Mouse (Mus musculus): ENCODE results near the gene Ppp1r14d.
A peak's percentile ranks its signal among the peaks of the same experiment; 100 is the strongest.

The Ppp1r14d gene

DNA sequence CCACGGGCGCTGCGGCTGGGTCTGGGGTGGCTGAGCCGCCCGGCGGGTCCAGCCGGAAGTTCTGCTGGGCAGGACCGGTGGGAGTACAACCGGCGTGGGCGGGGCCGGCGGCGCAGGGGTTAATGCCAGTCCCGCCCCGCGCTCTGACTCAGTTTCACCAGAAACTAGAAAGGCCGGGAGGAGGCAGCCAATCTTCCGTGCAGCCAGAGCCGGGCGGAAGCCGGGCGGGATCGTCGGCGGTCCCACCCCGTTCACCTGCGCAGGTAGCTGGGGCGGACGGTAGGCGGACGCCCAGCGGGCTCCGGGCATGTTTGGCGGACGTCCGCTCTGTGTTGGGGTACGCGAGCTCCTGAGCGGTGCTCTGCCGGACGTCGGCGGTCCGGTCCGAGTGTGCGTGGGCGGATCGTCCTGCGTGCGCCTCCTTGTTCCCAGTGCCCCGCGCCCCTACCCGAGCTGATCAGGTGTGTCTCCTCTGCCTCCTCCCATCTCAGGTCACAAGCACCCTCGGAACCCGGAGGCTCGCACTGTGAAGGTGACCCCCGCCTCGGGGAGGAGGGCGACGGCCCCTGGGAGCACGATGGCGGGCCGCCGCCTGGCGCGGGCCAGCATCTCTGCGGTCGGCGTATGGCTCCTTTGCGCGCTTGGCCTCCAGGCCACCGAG lies 7.6 kb upstream of the Ppp1r14d start, which contains the start of gene Spint1:
TSS of gene Spint1 (plus strand) at position 153 of the 661 bp plus-strand sequence.
- DNase-seq (ENCODE audit: low read depth, low spot score), result peak; percentile 78

DNA sequence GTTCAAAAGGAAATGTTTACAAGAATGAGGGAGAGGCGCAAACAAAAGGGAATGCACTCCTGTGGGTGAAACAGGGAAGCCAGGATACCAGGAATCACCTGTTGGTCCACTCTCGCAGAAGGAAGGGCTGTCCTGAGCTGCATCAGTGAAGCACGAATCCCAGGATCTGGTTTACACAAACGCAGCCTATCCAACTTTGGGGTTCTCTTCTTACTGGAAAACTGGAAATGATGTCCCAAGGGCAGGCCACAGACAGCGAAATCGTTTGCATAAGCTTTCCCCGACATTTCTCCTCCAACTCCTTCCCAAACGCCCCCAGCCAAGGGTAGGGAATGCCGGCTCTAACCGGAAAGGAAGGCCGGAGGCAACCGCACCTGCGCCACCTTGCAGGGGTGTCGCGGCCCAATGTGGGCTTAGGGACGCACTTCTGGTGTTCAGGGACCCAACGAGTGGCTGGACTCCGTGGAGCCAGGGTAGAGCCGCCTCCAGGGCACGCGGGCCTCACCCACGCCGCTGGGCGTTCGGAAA lies 7.0 kb upstream of the Ppp1r14d start:
- peak; percentile 91 for DNase-seq (ENCODE audit: low read depth, low spot score)

DNA sequence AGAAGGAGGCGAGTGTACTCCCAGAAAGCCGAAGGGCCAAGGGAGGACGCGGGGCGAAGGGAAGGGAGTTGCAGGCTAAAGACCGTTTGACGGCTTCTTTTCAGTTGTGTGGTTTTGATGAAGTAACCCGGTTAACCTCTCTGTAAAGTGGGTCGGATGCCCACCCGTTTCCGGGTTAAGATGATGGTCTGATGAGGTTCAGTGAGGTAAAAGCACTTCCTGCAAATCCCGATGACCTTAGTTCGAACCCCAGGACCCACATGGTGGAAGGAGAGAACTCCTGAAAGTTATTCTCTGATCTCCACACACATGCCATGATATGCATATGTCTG lies 20.6 kb downstream of the Ppp1r14d start:
- DNase-seq (ENCODE audit: low read depth, low spot score), result no peak

DNA sequence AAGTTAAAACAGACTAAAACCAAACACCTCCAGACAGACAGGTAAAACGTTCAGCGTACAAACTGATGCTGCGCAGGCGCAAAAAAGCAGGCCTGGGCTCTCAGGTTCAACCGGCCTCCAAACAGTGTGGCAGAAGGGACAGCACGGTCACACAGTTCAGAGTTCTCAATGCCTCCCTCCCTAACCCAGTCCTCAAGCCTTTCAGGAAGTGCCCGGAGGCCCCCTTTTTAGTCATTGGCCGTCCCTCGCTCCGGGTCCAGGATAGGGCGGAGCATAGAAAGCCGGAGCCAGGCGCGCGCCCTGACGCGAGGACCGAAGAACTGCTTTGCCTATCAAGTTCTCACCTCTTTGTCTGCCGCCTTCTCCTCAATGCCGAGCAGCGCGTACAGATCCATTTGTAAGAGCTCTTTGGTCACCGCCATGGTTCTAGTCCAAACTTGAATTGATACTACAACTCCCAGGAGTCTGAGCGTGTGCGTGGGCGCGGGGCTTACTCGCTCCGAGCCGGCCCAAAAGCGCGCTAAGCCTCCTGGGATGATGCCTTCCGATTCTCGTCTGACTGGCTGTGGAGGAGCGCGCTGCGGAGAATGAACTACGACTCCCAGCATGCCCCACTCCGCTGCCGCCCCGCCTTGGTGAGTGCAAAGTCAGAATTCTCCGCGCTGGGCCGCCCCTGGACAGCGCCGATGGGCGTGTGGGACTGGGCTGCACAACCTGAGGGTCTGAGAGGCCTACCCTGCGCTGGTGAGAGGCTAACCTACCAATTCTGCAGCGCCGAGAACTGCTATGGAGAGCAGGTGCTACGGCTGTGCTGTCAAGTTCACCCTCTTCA lies 21.1 kb downstream of the Ppp1r14d start, which contains the start of the genes Zfyve19 and Dnajc17:
TSS of gene Zfyve19 (plus strand) at position 274 of the 832 bp plus-strand sequence.
TSS of gene Dnajc17 (minus strand) at position 452 of the 832 bp plus-strand sequence.
- peak; percentile 98 for DNase-seq (ENCODE audit: low read depth, low spot score)

DNA sequence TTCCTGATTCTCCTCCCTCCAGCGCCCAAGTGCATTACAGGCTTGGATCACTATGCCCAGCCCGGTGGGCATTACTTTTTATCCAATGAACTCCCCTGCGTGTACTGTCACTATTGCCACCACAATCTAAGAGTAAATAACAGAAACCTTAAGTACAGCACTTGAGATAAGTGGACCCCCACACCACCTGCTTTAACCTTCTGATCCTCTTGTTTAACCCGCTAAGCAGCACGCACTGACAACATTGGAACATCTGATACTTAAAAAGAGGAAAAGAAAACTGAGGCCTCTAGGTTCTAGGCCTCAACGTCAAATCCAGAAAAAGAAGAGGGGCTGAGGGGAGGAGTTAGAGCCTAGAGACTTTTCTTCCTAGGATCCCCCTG lies 21.8 kb downstream of the Ppp1r14d start:
- DNase-seq (ENCODE audit: low read depth, low spot score), result no peak

DNA sequence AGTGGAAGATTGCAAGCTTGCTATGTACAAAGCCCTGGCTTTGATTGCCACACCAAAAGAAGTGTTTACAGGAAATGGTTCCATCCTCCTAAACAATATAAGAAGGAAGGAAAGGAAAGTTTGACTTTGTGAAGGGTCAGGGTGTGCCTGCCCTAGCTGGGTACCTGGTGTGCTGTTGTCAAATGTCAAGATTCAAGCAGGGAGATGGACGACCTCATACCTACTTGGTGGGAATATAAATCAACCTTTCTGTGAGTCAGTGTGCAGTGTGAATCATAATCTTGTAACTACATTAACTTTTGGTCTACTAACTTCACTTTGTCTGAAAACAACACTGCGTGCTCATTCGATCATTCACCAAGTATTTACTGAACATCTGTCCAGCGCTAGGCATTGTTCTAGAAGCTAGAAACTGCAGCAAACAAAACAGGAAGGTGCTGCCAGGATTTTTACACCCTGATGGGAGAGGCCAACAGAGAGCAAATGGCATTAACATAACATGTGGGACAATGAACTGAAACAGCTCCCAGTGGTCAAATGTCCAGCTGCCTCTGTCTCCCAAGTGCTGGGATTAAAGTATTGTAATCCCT lies 25.7 kb downstream of the Ppp1r14d start:
- DNase-seq (ENCODE audit: low read depth, low spot score), result peak; percentile 46

DNA sequence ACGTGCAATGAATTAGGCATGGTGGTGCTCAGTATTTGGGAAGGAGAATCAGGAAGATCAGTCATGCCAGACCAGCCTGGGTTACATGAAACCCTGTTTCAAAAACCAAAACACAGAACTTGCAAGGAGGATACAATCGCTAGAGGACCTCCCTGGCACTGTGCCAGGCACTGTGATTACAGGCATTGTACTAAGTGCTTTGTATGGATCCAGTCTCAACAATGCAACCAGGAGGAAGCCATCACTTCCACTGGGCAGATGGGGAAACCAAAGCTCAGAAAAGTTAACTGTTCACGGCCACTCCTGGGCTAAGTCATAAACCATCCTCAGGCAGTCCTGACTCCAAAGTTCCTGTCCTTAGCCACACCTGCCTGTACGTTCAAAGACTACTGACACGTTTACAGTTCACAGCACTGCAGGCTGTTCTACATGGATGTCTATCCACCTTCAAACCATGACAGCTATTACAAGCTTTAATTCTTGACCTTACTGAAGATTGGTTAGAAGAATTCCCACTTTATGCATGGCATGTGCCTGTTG lies 26.7 kb downstream of the Ppp1r14d start:
- DNase-seq (ENCODE audit: low read depth, low spot score), result no peak

DNA sequence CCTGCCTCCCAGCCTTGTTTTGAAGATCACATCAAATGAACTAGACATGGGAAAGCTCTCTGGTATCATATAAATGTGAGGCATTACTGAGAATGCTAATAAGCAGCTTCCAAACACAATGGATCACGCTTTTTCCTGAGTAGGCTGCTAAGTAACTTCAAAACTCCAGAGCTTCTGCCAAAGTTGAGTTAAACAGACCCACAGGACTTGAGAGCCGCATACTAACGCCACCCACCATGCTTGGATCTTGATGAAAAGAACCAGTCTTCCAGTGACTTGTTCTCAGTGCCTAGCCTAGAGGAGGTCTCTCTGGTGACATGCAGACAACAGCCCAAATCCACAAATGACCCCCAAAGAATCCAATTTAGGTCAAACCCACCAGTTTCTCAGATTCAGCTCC lies 30.8 kb downstream of the Ppp1r14d start:
- no peak for DNase-seq (ENCODE audit: low read depth, low spot score)

DNA sequence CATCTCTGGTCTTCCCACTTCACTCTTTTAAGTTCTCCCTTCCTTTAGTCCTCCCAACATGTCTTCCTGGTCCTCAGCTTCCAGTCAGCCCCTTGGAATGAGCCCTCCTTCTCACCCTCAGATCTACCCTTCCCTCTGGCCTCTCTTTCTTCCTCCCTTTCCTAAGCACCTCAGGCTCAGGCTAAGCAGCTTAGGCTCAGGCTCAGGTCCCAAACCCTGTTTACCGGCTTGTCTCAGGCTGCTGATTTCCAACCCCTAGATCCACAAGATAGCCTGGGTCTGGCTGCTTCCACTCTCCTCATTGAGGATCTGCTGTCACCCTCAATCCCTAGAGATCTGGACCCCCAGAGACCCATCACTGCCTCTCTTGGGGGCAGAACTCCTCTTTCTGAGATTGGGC lies 31.7 kb downstream of the Ppp1r14d start:
- no peak for DNase-seq (ENCODE audit: low read depth, low spot score)

DNA sequence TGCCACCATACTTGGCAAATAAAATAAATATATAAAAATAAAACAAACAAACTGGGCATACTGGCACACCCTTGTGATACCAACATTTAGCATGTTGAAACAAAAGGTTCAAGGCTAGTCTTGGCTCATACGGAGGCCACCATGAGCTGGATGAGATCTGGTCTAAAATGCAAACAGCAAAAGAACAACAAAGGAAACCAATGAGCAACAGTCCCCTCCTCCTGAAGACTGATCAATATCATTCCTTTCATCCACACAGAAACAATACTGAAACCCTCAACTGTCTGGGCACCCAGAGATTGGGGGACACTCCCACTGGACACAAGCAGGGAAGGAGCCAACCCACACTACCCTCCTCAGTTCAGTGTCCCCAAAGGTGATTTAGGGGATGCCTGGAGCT lies 32.2 kb downstream of the Ppp1r14d start:
- no peak for DNase-seq (ENCODE audit: low read depth, low spot score)

DNA sequence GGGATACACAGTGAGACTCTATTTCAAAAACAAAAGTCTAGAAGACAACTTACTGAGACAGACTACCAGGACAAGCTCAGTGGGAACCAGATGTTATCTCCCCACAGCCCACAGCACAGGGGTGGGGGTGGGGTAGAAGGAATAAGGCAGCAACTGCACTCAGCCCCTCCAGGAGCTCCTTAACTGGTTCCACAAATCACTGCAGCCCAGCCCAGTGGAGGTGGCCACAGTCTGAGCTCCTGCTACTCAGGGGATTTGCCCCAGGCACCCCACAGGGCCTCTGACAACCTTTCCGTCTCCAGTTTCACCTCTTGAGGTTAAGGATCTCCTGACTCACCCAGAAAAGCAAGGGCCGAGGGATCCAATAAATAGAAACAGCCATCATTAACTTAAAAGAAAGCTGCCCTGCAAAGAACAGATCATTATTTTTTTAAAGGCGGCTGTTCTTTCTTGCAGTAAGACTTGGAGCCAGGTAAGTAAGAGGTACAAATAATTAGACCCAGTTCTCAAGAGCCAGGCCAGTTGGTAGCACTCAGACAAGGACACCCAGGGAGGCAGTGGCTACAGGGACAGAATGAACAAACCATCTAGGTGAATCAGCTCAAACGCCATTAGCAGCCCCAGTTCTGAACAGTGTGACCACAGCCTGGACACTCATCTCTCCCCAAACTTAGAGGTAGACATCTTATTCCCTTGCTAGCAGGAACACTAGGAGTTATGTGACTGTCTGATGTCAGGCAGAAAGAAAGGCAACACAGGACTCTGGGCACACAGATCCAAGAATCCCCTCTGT lies 33.2 kb downstream of the Ppp1r14d start:
- no peak for DNase-seq (ENCODE audit: low read depth, low spot score)

DNA sequence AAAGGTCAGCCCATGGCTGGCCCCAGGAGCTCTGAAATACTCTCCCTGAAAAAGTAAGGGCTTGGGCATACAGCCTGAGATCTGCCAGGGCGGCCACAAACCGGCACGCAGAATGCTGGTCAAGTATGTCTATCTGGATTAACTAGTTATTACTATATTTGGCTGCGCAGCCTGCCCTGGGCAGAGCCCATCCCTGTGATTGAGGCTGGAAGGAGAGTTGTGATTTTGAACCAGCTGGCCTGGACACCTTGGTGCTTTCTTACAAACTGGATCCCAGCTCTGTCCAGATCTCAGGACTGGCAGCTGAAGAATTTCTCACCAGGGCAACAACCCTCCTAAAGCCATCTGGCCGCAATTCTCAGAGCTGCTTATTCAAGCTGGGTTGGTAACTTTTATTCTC lies 35.6 kb downstream of the Ppp1r14d start:
- no peak for DNase-seq (ENCODE audit: low read depth, low spot score)

DNA sequence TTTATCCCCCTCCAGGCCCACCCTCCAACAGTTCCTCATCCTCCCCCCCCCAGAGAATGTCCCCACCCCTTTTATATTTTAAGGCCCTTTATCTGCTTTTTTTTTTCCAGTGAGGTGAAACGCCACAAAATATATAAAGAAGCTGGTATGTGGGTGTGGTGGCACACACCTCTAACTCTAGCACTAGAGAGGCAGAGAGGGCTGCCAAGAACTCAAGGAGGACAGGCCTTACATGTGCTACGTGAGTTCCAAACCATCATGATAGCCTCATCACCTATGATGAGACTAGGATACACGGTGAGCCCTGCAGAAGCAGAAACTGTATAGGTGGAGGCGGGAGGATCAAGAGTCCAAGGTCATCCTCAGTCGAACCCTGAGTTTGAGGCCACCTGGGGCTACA lies 38.7 kb downstream of the Ppp1r14d start:
- no peak for DNase-seq (ENCODE audit: low read depth, low spot score)

DNA sequence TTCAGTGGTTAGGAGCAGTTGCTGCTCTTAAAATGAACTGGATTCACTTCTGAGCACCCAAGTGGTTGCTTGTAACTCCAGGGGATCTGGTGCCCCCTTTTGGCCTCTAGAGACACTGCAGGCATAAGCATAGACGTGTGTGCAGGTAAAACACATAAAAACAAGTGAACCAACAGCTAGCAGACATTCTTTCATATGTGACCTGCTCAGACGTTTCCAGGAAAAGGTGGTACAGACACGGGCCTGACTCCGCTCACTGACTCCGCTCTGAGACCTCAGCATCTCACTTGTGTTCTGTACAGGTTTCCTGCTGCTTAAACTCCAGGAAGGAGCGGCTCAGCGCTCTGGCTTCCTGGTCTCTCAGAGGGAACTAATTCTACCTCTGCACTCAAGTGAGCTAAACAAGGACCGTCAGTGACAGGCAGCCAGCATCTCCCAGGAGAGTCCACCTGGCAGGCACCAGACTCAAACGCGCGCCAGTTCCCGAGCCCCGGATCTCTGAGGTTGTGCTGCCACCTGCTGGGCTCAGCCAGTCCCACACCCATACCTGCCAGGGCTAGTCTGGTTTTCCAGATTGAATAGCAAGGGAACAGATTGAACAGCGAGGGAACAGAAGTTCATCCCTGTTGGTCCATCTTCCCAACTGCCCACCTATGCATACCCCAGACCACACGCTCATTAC lies 40.5 kb downstream of the Ppp1r14d start:
- DNase-seq (ENCODE audit: low read depth, low spot score), result peak; percentile 85

DNA sequence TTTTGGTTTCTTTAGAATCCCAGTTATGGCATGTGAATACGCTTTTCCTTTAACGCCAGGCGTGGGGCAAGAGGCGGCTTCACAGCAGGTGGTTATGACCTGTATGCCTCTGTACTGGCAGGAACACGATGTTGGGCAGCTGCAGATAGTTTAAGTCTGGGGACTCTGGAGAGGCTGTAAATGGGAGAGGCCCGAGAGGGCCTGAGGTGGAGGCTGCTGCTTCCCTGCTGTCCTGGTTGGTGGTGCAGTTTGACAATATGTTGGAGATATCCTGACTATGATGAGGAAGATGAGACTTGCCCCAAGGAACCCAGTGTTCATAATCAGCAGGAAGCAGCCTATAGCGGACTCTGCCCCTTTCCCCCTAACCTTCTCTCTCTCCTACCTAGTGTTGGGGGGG lies 46.8 kb downstream of the Ppp1r14d start:
- DNase-seq (ENCODE audit: low read depth, low spot score), result no peak

DNA sequence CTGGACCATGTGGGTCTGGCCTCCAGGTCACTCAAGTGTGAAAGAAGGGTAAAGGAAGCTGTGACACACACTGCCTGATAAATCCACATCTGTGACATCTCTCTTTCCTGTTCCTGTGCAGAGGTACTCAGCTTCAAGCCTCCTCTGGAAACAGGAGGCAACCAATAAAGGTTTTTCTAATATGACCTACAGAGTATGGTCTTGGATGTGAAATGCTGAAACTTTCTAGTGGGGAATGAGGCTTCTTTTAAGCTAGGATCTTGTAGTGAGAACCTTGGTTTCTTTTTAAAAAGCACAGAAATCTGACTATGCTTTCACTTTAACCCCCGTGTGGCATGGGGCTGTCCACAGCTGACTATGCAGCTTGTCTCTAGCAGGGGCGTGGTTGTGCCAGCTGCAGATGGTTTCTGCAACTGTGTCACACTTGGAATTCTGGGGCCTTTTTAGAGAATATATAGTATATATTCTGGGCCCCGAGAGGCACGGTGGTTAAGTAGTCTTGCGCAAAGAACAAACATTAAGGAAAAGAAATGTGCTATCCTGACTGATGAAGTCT lies 52.2 kb downstream of the Ppp1r14d start:
- no peak for DNase-seq (ENCODE audit: low read depth, low spot score)

DNA sequence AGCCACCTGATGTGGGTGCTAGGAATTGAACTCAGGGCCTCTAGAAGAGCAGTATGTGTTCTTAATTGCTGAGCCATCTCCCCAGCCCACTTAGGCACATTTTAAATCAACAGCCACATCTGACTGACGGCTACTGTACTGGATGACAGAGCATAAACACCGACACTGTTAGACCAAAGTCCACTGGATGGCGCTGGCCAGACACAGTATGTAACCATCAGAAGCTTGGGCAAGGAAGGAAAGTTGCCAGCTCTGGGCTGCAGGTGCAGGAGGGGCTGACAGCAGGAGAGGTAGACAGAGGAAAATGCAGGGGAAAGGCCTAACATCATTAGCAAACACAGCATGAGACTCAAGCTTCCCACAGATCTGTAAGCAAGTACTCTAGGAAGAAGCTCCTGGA lies 52.9 kb downstream of the Ppp1r14d start:
- no peak for DNase-seq (ENCODE audit: low read depth, low spot score)

DNA sequence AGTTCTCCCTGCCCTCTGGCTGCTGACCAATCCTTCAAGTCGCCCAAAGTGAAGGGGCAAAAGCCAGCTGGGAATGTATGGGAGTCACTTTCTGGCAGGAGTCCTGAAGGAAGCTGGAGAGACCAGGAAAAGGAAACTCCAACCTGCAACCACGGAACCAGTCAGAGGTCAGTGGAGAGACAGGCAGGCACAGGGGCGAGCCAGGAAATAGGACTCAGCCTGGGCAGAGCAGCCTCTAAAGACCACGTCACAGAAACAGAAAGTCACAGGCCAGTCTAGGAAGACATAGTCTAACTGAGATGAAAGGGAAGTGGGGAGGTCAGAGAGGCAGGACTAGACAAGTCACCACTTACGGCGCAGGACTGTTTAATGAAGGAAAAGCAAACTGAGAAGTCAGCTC lies 54.1 kb downstream of the Ppp1r14d start:
- no peak for DNase-seq (ENCODE audit: low read depth, low spot score)

DNA sequence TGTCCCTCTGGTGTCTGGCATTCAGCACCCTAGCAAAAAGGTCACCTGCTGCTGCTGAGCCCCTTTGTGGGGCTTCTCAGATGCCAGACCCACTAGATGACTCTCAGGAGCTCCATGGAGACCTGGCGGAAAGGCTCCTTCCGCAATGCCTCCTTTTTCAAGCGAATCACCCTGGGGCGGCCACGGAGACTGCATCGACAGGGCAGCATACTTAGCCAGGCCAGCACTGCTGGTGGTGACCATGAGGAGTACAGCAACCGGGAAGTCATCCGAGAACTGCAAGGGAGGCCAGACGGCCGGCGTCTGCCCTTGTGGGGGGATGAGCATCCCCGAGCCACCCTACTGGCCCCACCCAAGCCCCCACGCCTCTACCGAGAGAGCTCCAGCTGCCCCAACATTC lies 54.8 kb downstream of the Ppp1r14d start:
- no peak for DNase-seq (ENCODE audit: low read depth, low spot score)

DNA sequence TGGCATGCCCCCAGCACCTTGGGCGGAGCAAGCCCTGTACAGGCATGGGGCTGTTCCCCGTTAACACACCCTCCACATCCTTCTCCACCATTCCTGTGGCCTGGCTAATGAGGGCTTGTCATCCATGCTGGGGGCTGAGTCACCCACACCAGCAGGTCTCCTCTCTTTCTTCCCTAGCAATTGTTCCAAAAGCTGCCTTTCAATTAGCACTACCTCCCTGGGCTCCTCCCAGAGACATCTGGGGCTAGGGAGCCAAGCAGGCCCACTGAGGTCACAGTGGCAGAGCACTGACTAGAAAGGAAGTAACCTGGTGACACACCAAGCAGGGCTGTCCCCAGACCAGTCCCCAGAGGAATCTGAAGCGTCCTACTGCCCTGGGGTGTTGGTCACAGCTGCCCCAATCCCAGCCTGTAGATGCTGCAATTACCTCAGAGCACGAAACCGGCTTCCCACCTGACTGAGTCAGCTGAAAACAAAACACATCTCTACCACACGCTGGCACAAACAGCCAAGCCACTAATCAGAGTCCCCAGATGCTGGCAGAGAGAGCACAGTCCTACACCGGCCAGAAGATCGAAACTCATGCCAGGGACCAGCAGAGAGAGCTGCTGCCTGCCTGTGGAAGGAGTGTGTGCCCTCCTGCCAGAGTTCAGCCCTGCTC lies 55.6 kb downstream of the Ppp1r14d start, which contains the start of gene Gm14137:
TSS of gene Gm14137 (plus strand) at position 519 of the 661 bp plus-strand sequence.
- DNase-seq (ENCODE audit: low read depth, low spot score), result no peak

Measured in ZHBTc4 (cell line).